Mouse (Mus musculus) testis, adult 2 months (tissue): ENCODE measurements around the gene C1qc. TPM values are rescaled to one million over a fixed set of nuclear protein-coding genes. Genes with fewer than 3 reads are reported as not detected.

Experiments
- H3K27ac ChIP-seq: fragments of 200-500 bp; 2 replicates; pipeline ENCODE4 v1.5.1; 2012; ENCODE audit warnings: low read depth, low read length; ENCODE audit not compliant: control insufficient read depth, insufficient read depth
- H3K27me3 ChIP-seq: fragments of 200-500 bp; 2 replicates; pipeline ENCODE4 v1.6.1; 2012; ENCODE audit warnings: mild to moderate bottlenecking, low read length, moderate library complexity; ENCODE audit not compliant: control insufficient read depth, insufficient read depth
- H3K36me3 ChIP-seq: fragments of 200-500 bp; 2 replicates; pipeline ENCODE4 v1.6.1; 2012; ENCODE audit warnings: mild to moderate bottlenecking, low read length; ENCODE audit not compliant: control insufficient read depth, insufficient read depth
- H3K4me1 ChIP-seq: fragments of 200-500 bp; 2 replicates; pipeline ENCODE4 v1.6.1; 2012; ENCODE audit warnings: low read length; ENCODE audit not compliant: control insufficient read depth, insufficient read depth
- H3K4me3 ChIP-seq: fragments of 200-500 bp; 2 replicates; pipeline ENCODE4 v1.5.1; 2012; ENCODE audit warnings: low read depth, mild to moderate bottlenecking, low read length, moderate library complexity, mixed read lengths; ENCODE audit not compliant: control insufficient read depth
- CTCF ChIP-seq: fragments of 200-500 bp; IDR thresholded peaks from 2 replicates; pipeline ENCODE4 v1.5.1; 2012; ENCODE audit warnings: low read depth, mild to moderate bottlenecking, inconsistent platforms, low read length, moderate library complexity; ENCODE audit not compliant: control insufficient read depth, insufficient read depth, insufficient replicate concordance
- POLR2A ChIP-seq: fragments of 200-500 bp; IDR thresholded peaks from 2 replicates; pipeline ENCODE4 v1.6.1; 2012; ENCODE audit warnings: low read depth, mild to moderate bottlenecking, inconsistent platforms, low read length, moderate library complexity; ENCODE audit not compliant: control insufficient read depth
- polyA plus RNA-seq: library from polyadenylated mRNA; depleted of rRNA; stranded (reverse); fragments of >200 nt; gene quantifications from 2 replicates; pipeline ENCODE4 v1.2.3, GENCODE M21; 2012

The C1qc gene
- polyA plus RNA-seq, 1 experiment, result 10.9 TPM

- no peak overlapping the region for H3K27ac ChIP-seq
- no peaks in the 10 kb centered on the region for H3K36me3 ChIP-seq
- no peaks in the 10 kb centered on the region for H3K27me3 ChIP-seq
- TF ChIP-seq POLR2A (no peak), CTCF (peak; percentile 22; the same call in 1 of the 2 replicates)
- no peak overlapping the region for H3K4me3 ChIP-seq
- H3K4me1 ChIP-seq, result no peaks in the 10 kb centered on the region
These were observed 31.7 kb upstream of the C1qc start for GRCm38 (mm10) chr4:136924529-136924928.

- Histone ChIP-seq H3K27me3 (no peaks in the 10 kb centered on the region), H3K36me3 (no peaks in the 10 kb centered on the region), H3K4me3 (no peak overlapping the region), H3K27ac (no peak overlapping the region), H3K4me1 (no peaks in the 10 kb centered on the region)
- no peak for TF ChIP-seq POLR2A
- TF ChIP-seq CTCF, result no peak
These were observed 26.7 kb upstream of the C1qc start for GRCm38 (mm10) chr4:136919526-136919925.

DNA sequence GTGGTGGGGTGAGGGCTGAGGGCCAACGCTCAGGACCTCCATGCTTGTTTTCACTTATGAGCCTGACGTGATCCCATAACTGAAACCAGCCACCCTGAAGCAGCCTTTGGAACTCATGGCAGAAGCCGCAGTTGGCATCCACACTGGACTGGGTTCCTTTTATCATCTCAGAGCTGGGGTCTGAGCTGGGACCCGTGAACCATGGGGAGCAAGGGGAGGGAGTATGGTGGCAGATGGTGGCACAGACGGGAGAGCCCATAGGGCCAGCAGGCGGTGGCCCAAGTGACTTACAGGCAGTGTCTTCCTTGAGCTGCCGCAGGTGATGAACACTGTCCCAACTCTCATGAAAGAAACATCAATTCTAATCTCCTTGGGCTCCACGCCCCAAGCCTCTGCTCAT lies 26.0 kb upstream of the C1qc start:
- Histone ChIP-seq H3K27me3 (no peaks in the 10 kb centered on the region), H3K4me1 (no peaks in the 10 kb centered on the region), H3K36me3 (no peaks in the 10 kb centered on the region), H3K27ac (no peak overlapping the region), H3K4me3 (no peak overlapping the region)
- TF ChIP-seq POLR2A (no peak), CTCF (no peak)

- TF ChIP-seq CTCF (no peak), POLR2A (no peak)
- no peaks in the 10 kb centered on the region for H3K4me1 ChIP-seq
- no peak overlapping the region for H3K27ac ChIP-seq
- no peak overlapping the region for H3K4me3 ChIP-seq
- H3K36me3 ChIP-seq, result no peaks in the 10 kb centered on the region
- no peaks in the 10 kb centered on the region for H3K27me3 ChIP-seq
These were observed 24.3 kb upstream of the C1qc start for GRCm38 (mm10) chr4:136917165-136917524.

GRCm38 (mm10) chr4:136916359-136917164 lies 23.7 kb upstream of the C1qc start:
- H3K27ac ChIP-seq, result no peak overlapping the region
- no peak overlapping the region for H3K4me3 ChIP-seq
- H3K36me3 ChIP-seq, result no peaks in the 10 kb centered on the region
- no peaks in the 10 kb centered on the region for H3K27me3 ChIP-seq
- TF ChIP-seq CTCF (no peak), POLR2A (no peak)
- H3K4me1 ChIP-seq, result no peaks in the 10 kb centered on the region

- no peak overlapping the region for H3K27ac ChIP-seq
- TF ChIP-seq POLR2A (no peak), CTCF (no peak)
- no peaks in the 10 kb centered on the region for H3K27me3 ChIP-seq
- no peak overlapping the region for H3K4me3 ChIP-seq
- H3K36me3 ChIP-seq, result no peaks in the 10 kb centered on the region
- H3K4me1 ChIP-seq, result no peaks in the 10 kb centered on the region
These were observed 20.0 kb upstream of the C1qc start for GRCm38 (mm10) chr4:136912841-136913240.

GRCm38 (mm10) chr4:136911804-136912203 lies 18.9 kb upstream of the C1qc start:
- TF ChIP-seq CTCF, result no peak
- H3K27me3 ChIP-seq, result no peaks in the 10 kb centered on the region
- no peak overlapping the region for H3K4me3 ChIP-seq
- no peaks in the 10 kb centered on the region for H3K36me3 ChIP-seq
- H3K4me1 ChIP-seq, result no peaks in the 10 kb centered on the region
- H3K27ac ChIP-seq, result no peak overlapping the region
